Mouse (Mus musculus) gastrocnemius, postnatal 25 days (tissue): Measurements from ENCODE around the gene Tnfsf13. TPM values are rescaled to one million over a fixed set of nuclear protein-coding genes. Genes with fewer than 3 reads are reported as not detected.

ENCODE experiments used
- DNase-seq: peaks from one replicate; pipeline ENCODE4 v3.0.0; 2022
- total RNA-seq, 2 experiments: library from RNA; stranded (reverse); gene quantifications; 1 replicate in 1 of 2; 2 replicates in 1 of 2; pipeline ENCODE4 v1.2.3; 2021

The Tnfsf13 gene
- total RNA-seq, 2 experiments from 2014 or later, result 0.67 to 1.5 TPM

DNA sequence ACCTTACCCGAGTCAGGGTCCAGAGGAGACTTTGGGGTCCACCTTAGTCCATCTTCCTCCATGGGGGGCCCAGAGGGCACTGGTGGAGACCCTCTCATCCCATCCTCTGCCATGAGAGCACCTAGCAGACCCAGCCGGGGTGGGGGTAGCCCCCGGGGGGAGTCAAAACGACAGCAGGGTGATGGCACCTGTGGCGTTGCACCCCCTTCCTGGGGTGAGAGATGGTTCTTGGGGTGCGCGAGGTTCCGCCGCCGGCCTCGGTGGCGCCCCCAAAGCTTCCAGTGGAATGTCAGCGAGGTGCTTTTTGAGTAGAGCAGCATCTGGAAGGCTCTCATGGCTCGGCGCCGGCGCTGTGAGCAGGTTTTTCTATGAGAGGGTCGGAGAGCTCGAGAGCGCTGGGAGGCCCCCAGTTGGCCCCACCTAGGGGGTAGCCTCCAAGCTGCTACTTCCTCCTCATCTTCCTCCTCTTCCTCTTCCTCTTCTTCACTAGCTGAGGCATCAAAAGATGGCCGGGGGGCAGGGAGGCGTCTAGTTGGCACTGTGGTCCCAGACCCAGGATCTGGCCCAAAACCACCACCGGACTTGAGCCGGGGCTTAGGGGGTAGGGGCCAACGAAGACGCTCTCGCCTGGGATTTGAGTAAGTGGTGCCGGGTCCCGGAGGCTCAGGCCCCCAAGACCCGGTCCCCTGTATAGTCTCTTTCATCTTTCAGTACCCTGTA, 5.3 kb downstream of the Tnfsf13 start:
- DNase-seq, result no peak

DNA sequence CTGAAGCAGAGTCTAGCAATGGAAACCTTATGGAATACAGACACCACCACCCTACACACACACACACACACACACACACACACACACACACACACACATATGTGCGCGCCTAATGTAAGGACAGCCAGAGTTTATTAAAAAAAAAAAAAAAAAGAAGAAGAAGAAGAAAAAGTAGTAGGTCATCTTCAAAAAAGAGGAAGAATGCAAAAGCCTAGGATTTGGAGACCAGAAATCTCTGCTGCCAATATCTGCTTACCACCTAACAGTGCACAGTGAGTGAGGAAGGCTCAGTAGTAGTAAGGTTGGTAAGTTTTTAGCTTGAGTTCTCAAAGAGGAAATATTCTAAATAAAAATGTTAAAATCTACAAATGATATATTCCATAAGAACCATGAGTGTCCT, 6.4 kb downstream of the Tnfsf13 start:
- no peak for DNase-seq

DNA sequence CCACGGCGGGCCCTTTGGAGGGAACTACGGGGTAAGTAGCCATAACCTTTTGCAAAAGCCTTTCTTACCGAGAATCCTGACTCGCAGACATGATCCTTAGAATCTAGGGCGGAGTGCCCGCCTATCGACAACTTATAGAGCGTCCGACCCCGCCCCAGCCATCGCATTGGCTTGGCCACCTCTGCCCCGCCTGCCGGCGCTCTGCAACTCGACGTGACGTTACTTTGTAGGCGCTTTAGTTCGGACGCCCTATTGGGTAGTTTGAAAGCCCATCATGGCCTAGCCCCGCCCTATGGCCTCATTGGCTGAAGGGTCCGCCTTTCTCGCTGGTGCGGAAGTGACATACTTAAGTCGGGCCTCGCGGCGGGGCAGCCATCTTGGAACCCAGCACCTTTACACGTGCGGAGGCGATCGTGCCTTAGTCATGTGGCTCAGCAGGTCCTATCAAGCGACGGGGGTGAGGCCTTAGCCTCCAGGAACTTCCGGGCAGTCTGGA, 13.3 kb downstream of the Tnfsf13 start, which contains the start of gene Eif4a1:
Gene Eif4a1, minus strand, starts transcription at position 213 of the 496 bp plus-strand sequence.
- peak; percentile 100 for DNase-seq

DNA sequence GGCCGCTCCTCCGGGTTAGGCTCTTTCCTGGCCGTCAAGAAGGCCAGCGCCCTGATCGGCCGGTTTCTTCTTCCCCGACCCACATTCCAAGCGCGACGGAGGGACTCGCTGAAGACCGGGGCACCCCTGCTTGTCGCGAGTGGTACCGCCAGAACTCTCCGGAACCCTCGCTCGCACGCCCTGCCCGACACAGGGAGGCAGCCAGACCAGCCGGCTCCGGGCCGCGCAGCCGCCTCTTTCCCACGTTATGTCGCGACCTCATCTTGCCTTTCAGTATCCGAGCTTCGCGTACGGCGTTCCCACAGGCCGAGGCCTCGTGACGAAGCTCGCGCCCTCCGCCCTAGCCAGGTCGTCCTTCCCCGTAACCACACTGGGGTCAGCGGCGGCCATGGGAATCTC, 13.9 kb downstream of the Tnfsf13 start:
- DNase-seq, result no peak

DNA sequence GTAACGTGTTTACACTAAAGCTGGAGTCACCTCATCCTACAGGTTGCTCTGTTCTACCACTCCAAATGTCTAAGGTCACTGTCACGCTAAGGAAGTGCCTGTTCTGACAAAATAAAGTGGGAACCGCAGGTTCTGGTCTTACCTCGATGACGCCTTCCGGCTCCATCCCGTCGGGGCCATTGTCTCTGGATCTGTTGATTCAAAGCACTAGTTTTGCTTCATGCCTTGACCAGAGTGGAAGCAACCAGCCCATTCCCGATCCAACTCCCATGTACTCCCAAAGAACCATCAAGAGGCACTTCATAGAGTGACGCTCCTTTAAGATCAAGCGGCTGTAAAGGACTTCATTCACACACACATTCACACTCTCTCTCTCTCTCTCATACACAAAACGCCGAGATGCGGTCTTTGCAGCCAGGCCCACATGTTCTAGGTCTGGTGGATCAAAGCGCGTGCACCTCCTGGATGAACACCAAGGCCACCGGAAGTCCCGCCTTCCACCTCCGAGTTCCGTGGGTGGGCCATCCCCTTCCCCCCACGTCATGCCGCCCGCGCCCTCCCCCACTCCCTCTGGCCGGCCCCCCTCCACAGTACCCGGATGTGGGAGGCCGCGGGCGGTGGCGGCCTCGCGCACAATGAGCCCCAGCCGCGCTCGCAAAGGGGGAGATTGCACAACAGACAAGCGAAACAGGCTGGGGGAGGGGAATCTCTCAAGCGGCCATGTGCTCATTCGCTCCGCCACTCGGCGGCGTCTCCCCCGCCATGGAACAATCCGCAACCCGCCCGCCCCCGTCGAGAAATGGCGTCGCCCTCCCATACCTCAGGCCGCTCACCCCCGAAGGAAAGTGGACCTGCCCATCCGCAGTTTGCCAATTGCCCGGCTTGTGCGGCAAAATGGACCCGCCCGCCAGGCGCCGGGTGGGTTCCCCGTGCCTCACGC, 14.5 kb downstream of the Tnfsf13 start:
- peak; percentile 94 for DNase-seq

DNA sequence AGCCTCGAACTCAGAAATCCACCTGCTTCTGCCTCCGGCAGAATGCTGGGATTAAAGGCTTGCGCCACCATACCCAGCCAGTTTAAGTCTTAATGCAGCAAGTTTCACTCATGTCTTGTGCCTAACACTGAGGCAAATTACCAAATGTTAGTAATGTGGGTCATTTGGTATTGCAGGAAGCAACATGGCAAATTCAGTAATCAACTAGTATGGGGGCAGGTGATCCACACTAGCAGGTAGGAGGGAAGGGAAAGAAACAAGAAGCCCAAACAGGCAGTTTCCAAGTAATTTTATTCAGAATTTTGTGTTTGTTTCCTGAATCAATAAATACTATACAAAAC, 18.9 kb downstream of the Tnfsf13 start:
- no peak for DNase-seq

DNA sequence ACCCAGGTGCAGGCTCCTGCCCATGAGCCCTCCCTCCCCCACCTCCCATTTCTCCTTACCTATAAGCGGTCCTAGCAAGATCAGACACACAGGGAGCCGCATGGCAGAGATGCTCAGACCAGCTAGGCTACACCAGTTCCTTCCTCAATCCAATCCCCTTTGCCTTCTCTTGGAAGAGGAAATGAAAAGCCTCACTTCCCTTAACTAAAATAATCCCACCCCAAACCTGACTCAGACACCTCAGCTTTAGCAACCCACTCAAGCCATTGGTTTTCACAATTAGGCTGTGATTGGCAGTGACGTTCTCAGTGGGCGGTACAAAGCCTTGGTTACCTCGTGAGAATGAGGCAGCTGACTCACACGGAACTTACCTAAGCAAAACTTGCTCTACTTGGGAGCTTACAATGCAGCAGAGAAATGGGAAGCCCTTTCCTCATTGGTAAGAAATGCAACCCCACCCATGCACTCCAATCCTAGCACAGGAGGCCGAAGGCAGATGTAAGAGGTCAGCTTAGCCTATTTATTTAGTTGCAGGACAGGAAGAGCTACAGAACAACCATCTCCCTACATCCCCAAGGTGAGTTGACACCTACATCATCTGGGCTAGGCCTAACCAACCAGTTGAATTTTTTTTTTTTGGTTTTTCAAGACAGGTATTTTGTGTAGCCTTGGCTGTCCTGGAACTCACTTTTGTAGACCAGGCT, 19.5 kb downstream of the Tnfsf13 start, which contains the start of gene Cd68:
Gene Cd68, minus strand, starts transcription at position 193 of the 704 bp plus-strand sequence.
- DNase-seq, result no peak

DNA sequence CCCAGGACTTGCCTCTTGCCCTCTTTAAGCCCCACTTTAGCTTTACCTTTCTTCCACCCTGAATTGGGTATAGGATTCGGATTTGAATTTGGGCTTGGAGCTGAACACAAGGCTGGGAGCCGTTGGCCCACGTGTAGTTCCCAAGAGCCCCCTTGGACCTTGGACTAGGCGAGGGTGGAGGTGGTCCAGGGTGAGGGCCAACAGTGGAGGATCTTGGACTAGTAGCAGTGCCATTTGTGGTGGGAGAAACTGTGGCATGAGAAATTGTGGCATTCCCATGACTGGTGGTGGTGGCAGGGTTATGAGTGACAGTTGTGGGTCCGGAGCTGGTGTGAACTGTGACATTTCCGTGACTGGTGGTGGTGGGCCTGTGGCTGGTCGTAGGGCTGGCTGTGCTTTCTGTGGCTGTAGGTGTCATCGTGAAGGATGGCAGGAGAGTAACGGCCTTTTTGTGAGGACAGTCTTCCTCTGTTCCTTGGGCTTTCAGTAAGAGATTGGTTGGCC, 20.1 kb downstream of the Tnfsf13 start:
- no peak for DNase-seq

DNA sequence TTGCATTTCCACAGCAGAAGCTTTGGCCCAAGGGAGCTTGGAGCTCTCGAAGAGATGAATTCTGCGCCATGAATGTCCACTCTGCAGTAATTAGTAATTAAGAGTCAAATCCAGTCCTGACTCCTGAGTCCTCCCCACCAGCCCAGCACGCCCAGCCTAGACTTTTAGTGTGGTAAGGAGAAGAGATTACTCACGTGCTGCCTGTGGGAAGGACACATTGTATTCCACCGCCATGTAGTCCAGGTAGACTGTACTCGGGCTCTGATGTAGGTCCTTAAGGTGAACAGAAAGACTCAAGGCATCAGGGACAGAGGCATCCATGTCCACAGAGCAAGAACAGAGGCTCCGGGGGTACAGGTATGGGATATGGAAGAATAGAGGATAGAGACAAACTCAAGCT, 20.7 kb downstream of the Tnfsf13 start:
- DNase-seq, result no peak

DNA sequence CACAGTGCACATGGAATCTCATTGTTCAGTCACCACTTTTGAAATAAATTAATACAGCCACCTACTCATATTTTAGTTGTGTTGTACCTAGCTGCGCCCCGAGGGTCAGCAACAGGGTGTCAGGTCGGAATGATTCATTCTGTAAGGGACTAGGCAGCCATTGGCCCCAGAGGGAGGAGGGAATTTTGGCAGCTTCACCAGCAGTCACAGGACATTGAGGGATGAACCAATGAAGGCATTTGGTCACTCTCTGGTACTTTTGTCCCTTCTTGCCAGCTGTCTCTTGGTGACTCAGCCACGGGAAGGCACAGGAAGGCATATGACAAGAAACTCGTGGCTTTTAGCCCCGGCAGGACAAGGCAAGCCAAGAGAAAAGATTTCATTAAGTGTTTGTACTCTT, 21.8 kb downstream of the Tnfsf13 start:
- DNase-seq, result peak; percentile 20

DNA sequence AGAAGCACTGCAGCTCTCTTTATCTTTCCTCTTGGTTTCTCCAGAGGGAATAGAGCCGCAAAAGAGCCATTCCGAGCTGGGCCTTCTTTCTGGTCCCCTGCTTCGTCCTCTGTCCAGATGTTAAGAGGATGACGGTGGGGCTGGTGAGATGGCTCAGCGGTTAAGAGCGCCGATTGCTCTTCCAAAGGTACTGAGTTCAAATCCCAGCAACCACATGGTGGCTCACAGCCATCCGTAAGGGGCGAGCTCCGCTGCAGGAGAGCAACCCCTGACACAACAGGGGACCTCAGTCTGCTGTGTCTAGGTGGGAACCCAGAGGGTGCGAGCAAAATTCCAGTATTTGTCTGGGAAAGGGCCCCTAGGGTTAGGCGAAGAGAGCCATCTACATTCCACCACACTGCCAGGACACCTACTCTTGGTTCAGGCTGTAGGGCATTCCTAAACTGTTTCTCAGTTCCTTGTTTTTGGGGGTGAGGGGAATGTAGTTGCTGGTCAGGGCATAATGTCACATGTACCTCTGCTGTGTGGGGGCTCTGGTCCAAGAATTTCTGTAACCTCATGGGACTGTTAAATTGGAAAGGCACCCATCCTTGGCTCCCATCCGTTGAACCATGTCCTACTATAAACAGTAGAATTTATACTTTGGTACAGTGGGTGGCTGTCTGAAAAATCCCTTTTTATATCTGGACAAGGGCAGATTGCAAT, 22.5 kb downstream of the Tnfsf13 start:
- no peak for DNase-seq

DNA sequence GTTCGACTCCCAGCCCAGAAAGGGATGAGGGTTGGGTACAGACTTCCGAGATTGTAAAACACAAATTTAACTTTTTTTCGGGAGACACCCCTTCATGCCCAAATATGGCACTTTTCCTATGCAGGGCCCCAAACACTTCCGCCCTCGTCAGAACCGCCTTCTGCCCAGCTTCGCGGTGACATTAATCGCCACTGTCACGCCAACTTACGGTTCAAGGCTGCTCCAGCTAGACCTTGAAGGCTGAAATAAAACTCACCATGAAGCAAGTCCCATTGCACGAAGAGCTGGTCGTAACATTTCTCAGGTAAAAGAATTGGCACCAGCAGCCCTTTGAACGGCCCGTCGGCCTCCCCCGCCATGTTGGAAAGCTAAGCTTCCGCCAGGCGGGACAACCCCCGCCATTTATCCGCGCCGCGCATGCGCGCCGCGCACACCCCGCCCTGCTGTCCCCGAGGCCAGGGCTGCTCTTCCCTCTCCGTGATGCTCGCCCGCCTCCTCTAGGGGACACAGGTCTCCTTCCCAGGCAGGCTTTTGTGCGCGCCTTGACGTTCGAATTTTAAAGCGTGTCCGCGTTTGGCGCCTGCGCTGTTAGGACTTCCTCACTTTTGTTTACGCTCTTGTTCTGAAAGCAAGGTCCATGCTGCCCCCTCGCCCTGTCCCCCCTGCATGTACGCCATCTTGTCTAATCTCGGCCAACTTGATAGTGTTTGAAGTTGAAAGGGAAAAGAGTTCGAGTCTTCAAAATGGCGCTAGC, 23.2 kb downstream of the Tnfsf13 start, which contains the start of gene Mpdu1:
Gene Mpdu1, minus strand, starts transcription at position 430 of the 754 bp plus-strand sequence.
- peak; percentile 95 for DNase-seq

DNA sequence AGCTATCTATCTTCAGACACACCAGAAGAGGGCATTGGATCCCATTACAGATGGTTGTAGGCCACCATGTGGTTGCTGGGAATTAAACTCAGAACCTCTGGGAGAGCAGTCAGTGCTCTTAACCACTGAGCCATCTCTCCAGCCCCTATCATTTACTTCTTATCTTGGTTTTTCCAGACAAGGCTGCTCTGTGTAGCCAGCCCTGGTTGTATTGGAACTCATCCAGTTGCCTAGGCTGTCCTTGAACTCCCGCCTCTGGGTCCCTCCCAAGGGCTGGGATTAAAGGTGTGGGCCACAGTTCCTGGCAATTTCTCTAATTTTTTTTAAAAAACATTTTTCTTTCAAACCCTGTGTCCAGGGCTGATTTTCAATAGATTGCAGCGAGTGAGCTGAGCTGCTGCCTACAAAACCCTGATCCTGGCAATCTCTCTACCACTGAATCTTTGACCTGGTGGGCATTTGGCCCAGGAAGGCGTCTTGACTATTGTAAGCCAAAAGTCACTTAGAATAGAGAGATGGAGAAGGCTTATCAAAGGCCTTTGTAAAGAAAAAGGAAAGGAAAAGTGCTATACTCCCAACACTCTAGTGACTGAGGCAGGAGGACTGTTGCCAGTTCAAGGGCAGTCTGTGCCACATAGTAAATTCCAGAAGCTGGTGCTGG, 24.2 kb downstream of the Tnfsf13 start:
- DNase-seq, result no peak

DNA sequence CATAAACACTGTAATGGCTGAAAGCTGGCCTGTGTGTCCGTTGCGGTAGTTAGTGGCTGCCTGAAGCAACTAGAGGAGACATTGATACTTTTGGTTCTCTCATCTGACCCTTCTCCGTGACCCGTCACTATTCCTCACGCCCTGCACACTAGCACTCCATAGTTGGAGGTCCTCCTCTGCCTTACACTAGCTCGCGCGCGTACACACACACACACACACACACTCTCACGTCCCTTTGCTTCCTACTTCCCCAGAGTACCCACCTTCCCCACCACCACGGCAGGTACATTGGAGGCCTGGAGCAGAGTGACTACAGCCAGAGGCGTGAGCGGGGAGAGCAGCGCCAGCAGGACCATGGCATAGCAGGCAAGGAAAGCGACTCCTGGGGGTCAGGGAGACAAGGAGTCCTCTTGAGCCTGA, 28.1 kb downstream of the Tnfsf13 start:
- DNase-seq, result no peak

DNA sequence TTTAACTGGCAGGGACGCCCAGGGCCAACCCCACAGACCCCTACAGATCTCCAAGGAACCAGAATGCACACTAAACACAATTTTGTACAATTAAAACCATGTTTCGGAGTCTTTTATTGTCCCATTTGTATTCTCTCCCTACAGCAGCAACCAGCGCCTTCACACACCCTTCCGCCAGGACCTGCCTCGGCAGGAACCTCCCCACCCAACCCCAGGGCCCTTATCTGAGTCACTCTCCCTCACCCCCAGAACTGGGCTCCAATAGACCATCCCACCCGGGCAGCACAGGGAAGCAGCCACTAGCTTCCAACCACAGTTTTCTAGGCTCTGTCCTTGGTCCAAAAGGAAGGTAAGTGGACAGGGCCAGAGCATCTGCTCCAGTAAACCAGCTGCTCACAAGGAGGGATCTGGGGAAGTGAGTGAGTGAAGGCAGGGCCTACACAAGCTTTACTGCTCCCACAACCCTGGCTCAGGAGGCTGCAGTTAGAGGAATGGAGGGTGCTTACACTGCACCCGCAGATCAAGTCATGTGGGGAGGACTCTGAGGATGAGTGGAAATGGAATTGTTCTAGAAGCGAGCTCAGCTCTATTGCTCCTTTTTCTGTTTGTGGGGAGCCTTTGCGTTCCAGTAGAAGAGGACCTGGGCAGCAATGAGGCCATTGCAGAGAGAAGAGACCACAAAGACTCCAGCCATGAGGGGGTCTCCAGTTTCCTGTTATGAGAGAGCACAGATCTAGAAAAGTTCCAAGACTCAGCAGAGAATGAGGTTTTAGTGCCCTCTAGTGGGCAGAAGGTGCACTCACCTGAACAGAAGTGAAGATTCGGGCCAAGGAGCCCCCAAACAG, 28.7 kb downstream of the Tnfsf13 start:
- DNase-seq, result no peak

DNA sequence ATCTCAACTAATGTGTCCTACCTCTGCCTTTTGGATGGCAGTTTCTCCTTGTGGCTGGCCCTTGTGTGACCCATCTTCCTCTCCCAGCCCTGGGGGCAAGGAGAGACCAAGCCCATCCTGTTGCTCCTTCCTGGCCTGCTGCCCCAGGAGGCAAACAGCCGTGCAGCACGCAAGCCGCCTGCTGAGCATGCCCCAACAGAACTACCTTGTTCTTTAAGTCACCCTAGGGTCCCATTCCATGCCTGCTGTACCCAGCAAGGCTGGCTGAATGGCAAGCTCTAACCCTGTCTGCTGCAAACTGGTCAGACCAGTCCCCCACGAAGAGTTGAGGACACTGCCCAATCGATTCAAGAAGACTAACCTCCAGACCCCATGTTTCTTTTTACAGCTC, 29.5 kb downstream of the Tnfsf13 start:
- no peak for DNase-seq

DNA sequence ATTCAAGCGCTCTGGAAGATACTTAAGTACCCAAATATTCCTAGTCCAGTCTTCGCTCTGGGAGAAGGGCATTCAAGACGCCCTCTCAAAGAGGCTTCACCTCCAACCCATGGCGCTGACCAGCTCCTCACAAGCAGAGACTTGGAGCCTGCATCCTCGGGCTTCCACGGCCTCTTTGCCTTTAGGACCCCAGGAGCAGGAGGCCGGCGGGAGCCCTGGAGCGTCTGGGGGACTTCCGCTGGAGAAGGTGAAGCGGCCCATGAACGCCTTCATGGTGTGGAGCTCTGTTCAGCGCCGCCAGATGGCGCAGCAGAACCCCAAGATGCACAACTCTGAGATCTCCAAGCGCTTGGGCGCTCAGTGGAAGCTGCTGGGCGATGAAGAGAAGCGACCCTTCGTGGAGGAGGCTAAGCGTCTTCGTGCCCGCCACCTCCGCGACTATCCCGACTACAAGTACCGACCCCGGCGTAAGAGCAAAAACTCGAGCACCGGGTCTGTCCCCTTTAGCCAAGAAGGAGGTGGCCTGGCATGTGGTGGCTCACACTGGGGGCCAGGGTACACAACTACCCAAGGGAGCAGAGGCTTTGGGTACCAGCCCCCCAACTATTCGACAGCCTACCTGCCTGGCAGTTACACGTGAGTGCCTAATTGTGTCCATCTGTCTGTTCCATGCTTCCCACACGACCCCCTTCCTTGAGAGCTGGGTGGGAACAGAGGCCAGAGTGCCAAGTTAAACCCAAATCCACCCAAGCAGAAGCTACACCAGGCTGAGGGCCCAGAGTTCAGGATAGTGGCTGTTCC, 30.1 kb downstream of the Tnfsf13 start, which contains the start of gene Sox15:
Gene Sox15, plus strand, starts transcription at position 51 of the 801 bp plus-strand sequence.
- peak; percentile 50 for DNase-seq

DNA sequence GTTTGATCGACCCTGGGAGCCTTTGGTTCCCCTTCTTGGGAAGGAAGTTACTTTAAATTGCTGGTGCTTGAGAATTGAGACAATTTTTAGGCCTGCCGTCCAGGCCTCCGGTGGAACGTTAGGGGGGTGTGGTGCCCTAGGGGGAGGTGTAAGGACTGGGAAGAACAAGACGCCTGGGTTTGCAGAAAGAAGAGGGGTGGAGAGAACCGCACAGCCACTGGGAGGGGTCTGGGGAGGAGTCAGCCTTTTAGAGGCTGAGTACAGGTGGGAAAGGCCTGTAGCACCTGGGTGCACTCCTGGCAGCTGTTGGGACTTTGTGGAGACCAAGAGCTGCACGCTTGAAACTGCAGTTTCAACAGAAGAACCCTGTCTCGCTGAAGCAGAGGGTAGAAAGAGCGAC, 30.8 kb downstream of the Tnfsf13 start:
- DNase-seq, result no peak
